Mouse (Mus musculus) liver, adult 2 months (tissue): Measurements from ENCODE around the gene Tldc2. TPM values are rescaled to one million over a fixed set of nuclear protein-coding genes. Genes with fewer than 3 reads are reported as not detected.

Source experiments
- DNase-seq: peaks from one replicate; pipeline ENCODE4 v3.0.0-alpha.2; 2011; ENCODE audit warnings: low read depth, low spot score; ENCODE audit errors: extremely low read depth
- H3K27ac ChIP-seq: fragments of 200-500 bp; replicated peaks from 2 replicates; pipeline ENCODE4 v1.5.1; 2012; ENCODE audit warnings: low read depth, mild to moderate bottlenecking, control low read depth, inconsistent platforms, low read length; ENCODE audit not compliant: insufficient read depth
- H3K27me3 ChIP-seq: fragments of 200-500 bp; 2 replicates; pipeline ENCODE4 v1.6.1; 2012; ENCODE audit warnings: mild to moderate bottlenecking, moderate library complexity, low read length, inconsistent platforms; ENCODE audit not compliant: control insufficient read depth, insufficient read depth
- H3K36me3 ChIP-seq: fragments of 200-500 bp; 2 replicates; pipeline ENCODE4 v1.6.1; 2012; ENCODE audit warnings: low read length, inconsistent platforms; ENCODE audit not compliant: control insufficient read depth, insufficient read depth
- H3K4me1 ChIP-seq: fragments of 200-500 bp; 2 replicates; pipeline ENCODE4 v1.6.1; 2011; ENCODE audit warnings: low read length; ENCODE audit not compliant: control insufficient read depth, insufficient read depth
- H3K4me3 ChIP-seq: fragments of 200-500 bp; 2 replicates; pipeline ENCODE4 v1.5.1; 2011; ENCODE audit warnings: low read depth, mild to moderate bottlenecking, control low read depth, low read length, moderate library complexity; ENCODE audit not compliant: insufficient read depth
- H3K79me2 ChIP-seq: fragments of 200-500 bp; 2 replicates; pipeline ENCODE4 v1.6.1; 2012; ENCODE audit warnings: inconsistent platforms, mild to moderate bottlenecking, low read length, moderate library complexity; ENCODE audit not compliant: control insufficient read depth, insufficient read depth
- H3K9ac ChIP-seq: fragments of 200-500 bp; 2 replicates; pipeline ENCODE4 v1.6.1; 2012; ENCODE audit warnings: low read depth, mild to moderate bottlenecking, control low read depth, inconsistent platforms, low read length
- CTCF ChIP-seq: fragments of 200-500 bp; IDR thresholded peaks from 2 replicates; pipeline ENCODE4 v1.5.1; 2011; ENCODE audit warnings: low read depth, low read length, control low read depth
- POLR2A ChIP-seq: fragments of 200-500 bp; IDR thresholded peaks from 2 replicates; pipeline ENCODE4 v1.6.1; 2011; ENCODE audit warnings: low read length, control low read depth; ENCODE audit not compliant: insufficient read depth; ENCODE audit errors: extremely low read depth
- WGBS: fragments of 180-500 bp; shearing (Covaris S2); methylation state at CpG from one replicate; pipeline ENCODE4 v1.1.7; 2018; 5-methylcytosine and 5-hydroxymethylcytosine counted together
- polyA plus RNA-seq: library from polyadenylated mRNA; depleted of rRNA; stranded (reverse); fragments of >200 nt; gene quantifications from 2 replicates; pipeline ENCODE4 v1.2.3, GENCODE M21; 2012
- total RNA-seq: library from RNA; depleted of rRNA; stranded (reverse); fragments of >200 nt; gene quantifications from 2 replicates; pipeline ENCODE4 v1.2.3, GENCODE M21; 2014

Tldc2 gene
- total and polyA plus RNA-seq, 2 experiments, result not detected

DNA sequence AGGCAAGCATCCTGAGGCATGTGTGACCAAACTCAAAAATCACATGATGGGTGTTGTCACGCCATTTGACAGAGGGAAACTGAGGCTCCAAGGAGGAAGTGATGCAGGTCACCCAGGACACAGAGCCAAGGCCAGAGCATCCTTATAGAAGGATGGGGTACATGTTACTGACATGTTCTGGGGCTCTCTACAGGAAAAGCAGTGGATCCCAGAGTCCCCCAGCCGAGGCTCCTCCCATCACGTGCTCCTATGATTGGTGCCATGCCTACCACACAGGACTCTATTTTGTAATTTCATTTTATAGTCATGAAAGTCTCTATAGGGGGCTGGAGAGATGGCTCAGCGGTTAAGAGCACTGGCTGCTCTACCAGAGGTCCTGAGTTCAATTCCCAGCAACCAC is 29.1 kb upstream of the Tldc2 start:
- H3K27me3 ChIP-seq, result no peaks in the 10 kb centered on the region
- no peak overlapping the region for H3K9ac ChIP-seq
- H3K27ac ChIP-seq, result no peak overlapping the region
- no peaks in the 10 kb centered on the region for H3K4me1 ChIP-seq
- no peak for TF ChIP-seq POLR2A
- no peak for TF ChIP-seq CTCF
- no peak for DNase-seq
- H3K4me3 ChIP-seq, result no peak overlapping the region
- H3K79me2 ChIP-seq, result no peaks in the 10 kb centered on the region
- 92% methylated on average over 4 of the region's 4 CpGs for WGBS
- H3K36me3 ChIP-seq, result no peaks in the 10 kb centered on the region

DNA sequence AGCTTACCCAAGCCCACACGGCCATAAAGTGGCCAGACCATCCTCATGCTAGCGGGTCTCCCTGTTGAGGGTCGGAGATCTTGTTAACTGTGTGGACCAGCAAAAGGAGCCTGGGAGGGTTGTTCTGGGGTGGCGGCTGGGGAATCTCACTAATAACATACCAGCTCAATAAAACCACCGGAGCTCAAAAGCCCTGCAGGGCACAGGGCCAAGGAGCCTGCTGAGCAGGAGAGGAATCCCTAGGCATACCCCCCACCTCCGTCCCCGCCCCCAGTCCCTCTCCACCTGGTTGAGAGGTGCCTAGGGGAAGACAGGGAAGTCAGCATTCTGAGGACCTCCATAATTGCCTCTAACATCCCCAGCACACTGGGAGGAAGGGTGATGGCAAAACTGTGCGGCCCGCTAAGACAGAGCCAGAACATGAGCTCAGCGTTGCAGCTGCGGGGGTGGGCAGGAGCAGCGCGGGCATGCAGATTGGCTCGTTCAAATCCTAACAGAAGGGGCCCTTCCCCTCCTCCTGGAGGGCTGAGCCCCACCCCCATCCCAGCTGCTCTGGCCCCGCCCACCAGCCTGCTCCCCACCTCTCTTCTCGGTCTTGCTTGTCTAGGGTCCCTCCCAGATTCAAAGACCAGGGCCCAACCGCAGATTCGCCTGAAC is 28.4 kb upstream of the Tldc2 start:
- Histone ChIP-seq H3K27ac (no peak overlapping the region), H3K79me2 (no peaks in the 10 kb centered on the region), H3K4me3 (no peak overlapping the region), H3K36me3 (no peaks in the 10 kb centered on the region), H3K4me1 (peaks cover 3% of the 10 kb centered on the region; the same call in 1 of the 2 replicates), H3K9ac (no peak overlapping the region), H3K27me3 (no peaks in the 10 kb centered on the region)
- 56% methylated on average over 18 of the region's 18 CpGs for WGBS
- DNase-seq, result no peak
- TF ChIP-seq CTCF (no peak), POLR2A (no peak)

DNA sequence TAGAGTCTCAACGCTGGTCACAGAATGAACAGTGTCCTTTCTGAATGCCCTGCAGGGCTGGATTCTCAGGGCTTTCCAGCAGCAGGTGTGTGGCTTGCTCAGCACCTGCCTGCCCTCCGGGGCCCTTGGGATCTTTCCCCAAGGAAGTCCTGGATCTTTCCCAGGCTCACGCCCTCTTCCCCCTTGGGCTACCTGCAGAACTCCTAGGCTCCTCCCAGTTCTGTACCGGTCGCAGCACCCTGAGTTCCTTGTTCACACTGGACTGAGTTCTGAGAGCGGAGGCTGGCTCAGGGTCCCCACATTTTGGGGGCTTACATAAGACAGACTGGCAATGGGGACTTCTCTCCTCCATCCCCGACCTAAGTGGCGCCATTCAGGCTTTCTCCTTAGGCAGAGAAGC is 27.7 kb upstream of the Tldc2 start:
- no peak for TF ChIP-seq CTCF
- TF ChIP-seq POLR2A, result no peak

DNA sequence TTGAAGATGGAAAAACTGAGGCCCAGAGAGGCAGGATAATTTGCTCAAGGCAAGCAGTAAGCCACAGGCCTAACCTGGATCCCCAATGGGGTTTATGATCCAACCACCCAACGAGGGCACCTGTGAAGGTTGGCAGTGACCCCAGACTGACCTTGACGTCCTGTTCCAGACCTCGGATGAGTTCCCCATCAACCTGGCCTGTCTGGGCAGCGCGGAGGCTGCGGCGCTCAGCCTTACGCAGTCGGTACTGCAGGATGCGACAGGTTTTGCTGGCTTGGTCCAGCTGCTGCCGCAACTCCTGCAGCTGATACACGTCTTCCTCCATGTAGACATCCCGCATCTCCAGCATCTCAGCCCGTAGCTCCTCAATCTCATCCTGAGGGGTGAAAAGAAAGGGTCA is 26.8 kb upstream of the Tldc2 start:
- Histone ChIP-seq H3K9ac (no peak overlapping the region), H3K27me3 (no peaks in the 10 kb centered on the region), H3K79me2 (no peaks in the 10 kb centered on the region), H3K36me3 (no peaks in the 10 kb centered on the region), H3K4me1 (peaks cover 5% of the 10 kb centered on the region; the same call in 1 of the 2 replicates), H3K27ac (no peak overlapping the region), H3K4me3 (no peak overlapping the region)
- TF ChIP-seq CTCF, result no peak
- no peak for TF ChIP-seq POLR2A
- no peak for DNase-seq
- WGBS, result 93% methylated on average over 14 of the region's 14 CpGs

More for the DNA sequence above, 27.7 kb upstream of the Tldc2 start:
- Histone ChIP-seq H3K27me3 (no peaks in the 10 kb centered on the region), H3K79me2 (no peaks in the 10 kb centered on the region), H3K4me1 (peaks cover 3% of the 10 kb centered on the region; the same call in 1 of the 2 replicates), H3K27ac (no peak overlapping the region), H3K36me3 (no peaks in the 10 kb centered on the region), H3K4me3 (no peak overlapping the region), H3K9ac (no peak overlapping the region)
- no peak for DNase-seq
- 84% methylated on average over 8 of the region's 8 CpGs for WGBS

DNA sequence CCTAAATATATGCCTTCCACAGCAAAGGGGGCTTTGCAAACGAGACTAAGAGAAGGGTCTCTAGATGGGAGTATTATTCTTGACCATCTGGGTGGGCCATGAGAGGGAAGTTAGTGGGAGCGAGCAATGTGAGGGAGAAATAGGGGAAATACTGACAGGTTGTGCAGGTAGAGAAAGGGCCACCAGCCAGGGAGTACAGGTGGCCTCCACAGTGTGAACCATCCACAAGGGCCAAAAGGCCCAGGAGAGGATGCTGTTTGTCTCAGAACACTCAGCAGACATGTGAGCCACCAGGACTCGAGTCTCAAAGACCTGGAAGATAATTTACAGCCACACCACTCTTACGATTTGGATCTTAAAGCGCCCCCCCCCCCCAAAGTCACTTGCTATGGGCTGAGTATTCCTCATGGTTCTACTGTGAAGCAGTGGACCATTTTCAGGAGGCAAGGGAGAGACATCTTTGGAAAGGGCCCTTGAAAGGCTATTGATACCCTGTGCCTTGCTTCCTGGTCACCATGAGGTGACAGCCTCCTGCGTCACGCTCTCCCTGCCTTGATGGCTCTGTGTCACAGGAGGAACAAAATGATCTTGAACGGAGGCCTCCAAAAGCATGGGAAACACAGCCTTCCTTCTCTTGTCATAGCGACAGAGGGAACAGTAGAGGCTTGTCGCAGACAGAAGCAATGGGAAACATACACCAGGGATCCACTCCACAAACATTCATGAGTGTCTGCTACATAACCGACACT is 26.1 kb upstream of the Tldc2 start:
- Histone ChIP-seq H3K27ac (no peak overlapping the region), H3K36me3 (no peaks in the 10 kb centered on the region), H3K27me3 (no peaks in the 10 kb centered on the region), H3K4me3 (no peak overlapping the region), H3K79me2 (no peaks in the 10 kb centered on the region), H3K9ac (no peak overlapping the region), H3K4me1 (peaks cover 5% of the 10 kb centered on the region; the same call in 1 of the 2 replicates)
- DNase-seq, result no peak
- no peak for TF ChIP-seq POLR2A
- no peak for TF ChIP-seq CTCF
- WGBS, result 86% methylated on average over 11 of the region's 11 CpGs
